Mouse (Mus musculus) brain, embryonic 14.5 days (tissue): Measurements from ENCODE around the gene Dmwd.

Experiments
- CTCF ChIP-seq: fragments of 200-500 bp; IDR thresholded peaks from 2 replicates; pipeline ENCODE4 v1.5.1; 2012; ENCODE audit warnings: inconsistent platforms, mild to moderate bottlenecking, moderate library complexity, borderline replicate concordance; ENCODE audit not compliant: insufficient read depth, insufficient read length; ENCODE audit errors: extremely low read depth
- POLR2A ChIP-seq: fragments of 200-500 bp; IDR thresholded peaks from 2 replicates; pipeline ENCODE4 v1.6.1; 2012; ENCODE audit warnings: mild to moderate bottlenecking, inconsistent platforms, borderline replicate concordance; ENCODE audit not compliant: poor library complexity, insufficient read depth, insufficient read length, severe bottlenecking; ENCODE audit errors: extremely low read depth

GRCm38 (mm10) chr7:19083701-19084100, 7.7 kb downstream of the Dmwd start, which contains the start of gene Dmpk:
- TF ChIP-seq CTCF (no peak), POLR2A (no peak)
